Mouse (Mus musculus) forebrain, postnatal 0 days (tissue): Measurements from ENCODE around the gene Notch1. TPM values are rescaled to one million over a fixed set of nuclear protein-coding genes. Genes with fewer than 3 reads are reported as not detected.

ENCODE experiments used
- ATAC-seq: fragments of 200-750 bp; cut with Nextera tagmentation; 2 replicates; pipeline ENCODE4 v1.8.0; 2017; ENCODE audit warnings: mild to moderate bottlenecking, moderate library complexity
- DNase-seq: peaks from one replicate; pipeline ENCODE4 v3.0.0-alpha.2; 2015
- H3K27ac ChIP-seq: fragments of 300-500 bp; sonication (generic); 2 replicates; pipeline ENCODE4 v1.5.1; 2014; ENCODE audit warnings: low read depth, mild to moderate bottlenecking, antibody characterized with exemption, low read length, moderate library complexity, mixed read lengths
- H3K27me3 ChIP-seq: fragments of 300-500 bp; sonication (generic); 2 replicates; pipeline ENCODE4 v1.6.1; 2014; ENCODE audit warnings: mild to moderate bottlenecking, low read length, mixed read lengths; ENCODE audit not compliant: insufficient read depth
- H3K36me3 ChIP-seq: fragments of 300-500 bp; sonication (generic); 2 replicates; pipeline ENCODE4 v1.6.1; 2014; ENCODE audit warnings: mild to moderate bottlenecking, moderate library complexity; ENCODE audit not compliant: insufficient read depth
- H3K4me1 ChIP-seq: fragments of 300-500 bp; sonication (generic); 2 replicates; pipeline ENCODE4 v1.6.1; 2014; ENCODE audit warnings: antibody characterized with exemption; ENCODE audit not compliant: insufficient read depth
- H3K4me2 ChIP-seq: fragments of 300-500 bp; sonication (generic); 2 replicates; pipeline ENCODE4 v1.6.1; 2014; ENCODE audit warnings: low read depth, mild to moderate bottlenecking, moderate library complexity
- H3K4me3 ChIP-seq: fragments of 300-500 bp; sonication (generic); 2 replicates; pipeline ENCODE4 v1.5.1; 2014; ENCODE audit warnings: low read depth, low read length, mixed read lengths
- H3K9ac ChIP-seq: fragments of 300-500 bp; sonication (generic); 2 replicates; pipeline ENCODE4 v1.6.1; 2014; ENCODE audit warnings: mild to moderate bottlenecking
- H3K9me3 ChIP-seq: fragments of 300-500 bp; sonication (generic); 2 replicates; pipeline ENCODE4 v1.6.1; 2016; ENCODE audit warnings: low read length
- CTCF ChIP-seq: sonication (generic); IDR thresholded peaks from 2 replicates; pipeline ENCODE4 v1.5.1; 2016; ENCODE audit warnings: antibody characterized with exemption, control low read depth, low read depth
- WGBS: fragments of 180-500 bp; shearing (Covaris S2); extraction: QIAGEN DNeasy Blood & Tissue Kit; methylation state at CpG from one replicate; pipeline ENCODE4 v1.1.7; 2014; 5-methylcytosine and 5-hydroxymethylcytosine counted together
- polyA plus RNA-seq: library from polyadenylated mRNA; unstranded; fragments of >200 nt; fragmentation: Nextera tagmentation; extraction: Ambion mirVana; gene quantifications from 2 replicates; pipeline ENCODE4 v1.2.1, GENCODE M21; 2015
- total RNA-seq: library from RNA; depleted of rRNA; stranded (reverse); fragments of >200 nt; gene quantifications from 2 replicates; pipeline ENCODE4 v1.2.3, GENCODE M21; 2014

Notch1 gene
- total and polyA plus RNA-seq, 2 experiments from 2014 or later: 6.8 to 38.7 TPM

- H3K4me2 ChIP-seq: no peak overlapping the region
- ATAC-seq (no peak), DNase-seq (no peak)
- peaks cover 20% of the 10 kb centered on the region; the same call in 1 of the 2 replicates for H3K4me1 ChIP-seq
- H3K4me3 ChIP-seq: no peak overlapping the region
- no peaks in the 10 kb centered on the region for H3K27me3 ChIP-seq
- H3K27ac ChIP-seq: no peak overlapping the region
- H3K9ac ChIP-seq: no peak overlapping the region
- WGBS: 77% methylated on average over 10 of the region's 10 CpGs
- no peaks in the 10 kb centered on the region for H3K9me3 ChIP-seq
- no peak for TF ChIP-seq CTCF
- 0 out of 2 replicates have a peak, but pooled peaks cover 10% of the 10 kb centered on the region for H3K36me3 ChIP-seq
Observed at GRCm38 (mm10) chr2:26481724-26482495, 34.6 kb downstream of the Notch1 start.

- DNase-seq (no peak), ATAC-seq (no peak)
- Histone ChIP-seq H3K27me3 (no peaks in the 10 kb centered on the region), H3K4me2 (no peak overlapping the region), H3K27ac (no peak overlapping the region), H3K4me1 (peaks cover 10% of the 10 kb centered on the region; the same call in 1 of the 2 replicates), H3K4me3 (no peak overlapping the region), H3K9ac (no peak overlapping the region), H3K9me3 (no peaks in the 10 kb centered on the region), H3K36me3 (peaks cover 14% of the 10 kb centered on the region; the same call in 1 of the 2 replicates)
- no peak for TF ChIP-seq CTCF
- WGBS: 84% methylated on average over 12 of the region's 12 CpGs
Observed at GRCm38 (mm10) chr2:26480911-26481310, 35.6 kb downstream of the Notch1 start.

- peak; percentile 67 for ATAC-seq
- 46% methylated on average over 2 of the region's 2 CpGs for WGBS
- no peak overlapping the region for H3K27ac ChIP-seq
- H3K27me3 ChIP-seq: no peaks in the 10 kb centered on the region
- DNase-seq: peak; percentile 53
- H3K4me3 ChIP-seq: no peak overlapping the region
- H3K9me3 ChIP-seq: no peaks in the 10 kb centered on the region
- no peaks in the 10 kb centered on the region; the same call in 1 of the 2 replicates for H3K4me1 ChIP-seq
- H3K9ac ChIP-seq: no peak overlapping the region
- peaks cover 14% of the 10 kb centered on the region; the same call in 1 of the 2 replicates for H3K36me3 ChIP-seq
- no peak for TF ChIP-seq CTCF
- H3K4me2 ChIP-seq: no peak overlapping the region
Observed at GRCm38 (mm10) chr2:26478685-26479205, 37.7 kb downstream of the Notch1 start.

- no peak overlapping the region for H3K4me2 ChIP-seq
- H3K9ac ChIP-seq: no peak overlapping the region
- no peak overlapping the region for H3K27ac ChIP-seq
- no peaks in the 10 kb centered on the region for H3K27me3 ChIP-seq
- H3K4me1 ChIP-seq: no peaks in the 10 kb centered on the region; the same call in 1 of the 2 replicates
- ATAC-seq (no peak), DNase-seq (no peak)
- H3K9me3 ChIP-seq: no peaks in the 10 kb centered on the region
- TF ChIP-seq CTCF: no peak
- 94% methylated on average over 7 of the region's 7 CpGs for WGBS
- peaks cover 19% of the 10 kb centered on the region; the same call in 1 of the 2 replicates for H3K36me3 ChIP-seq
- no peak overlapping the region for H3K4me3 ChIP-seq
Observed at GRCm38 (mm10) chr2:26477911-26478310, 38.6 kb downstream of the Notch1 start.

- no peaks in the 10 kb centered on the region for H3K27me3 ChIP-seq
- no peak overlapping the region for H3K9ac ChIP-seq
- TF ChIP-seq CTCF: peak; percentile 40
- peaks cover 19% of the 10 kb centered on the region for H3K36me3 ChIP-seq
- no peaks in the 10 kb centered on the region; the same call in 1 of the 2 replicates for H3K4me1 ChIP-seq
- peak overlapping the region; percentile 62 for H3K27ac ChIP-seq
- no peak overlapping the region for H3K4me3 ChIP-seq
- H3K9me3 ChIP-seq: no peaks in the 10 kb centered on the region
- DNase-seq (no peak), ATAC-seq (peak; percentile 83)
- WGBS: 57% methylated on average over 13 of the region's 13 CpGs
- H3K4me2 ChIP-seq: no peak overlapping the region
Observed at GRCm38 (mm10) chr2:26475505-26476430, 40.7 kb downstream of the Notch1 start.

GRCm38 (mm10) chr2:26474789-26475504 is 41.5 kb downstream of the Notch1 start:
- Histone ChIP-seq H3K9me3 (no peaks in the 10 kb centered on the region), H3K27ac (0 out of 2 replicates have a peak overlapping the region, but pooled peaks have one; percentile 22), H3K4me2 (no peak overlapping the region), H3K4me1 (no peaks in the 10 kb centered on the region; the same call in 1 of the 2 replicates), H3K9ac (no peak overlapping the region), H3K27me3 (no peaks in the 10 kb centered on the region), H3K4me3 (no peak overlapping the region), H3K36me3 (peaks cover 19% of the 10 kb centered on the region)
- no peak for DNase-seq
- peak; percentile 43 for TF ChIP-seq CTCF
- ATAC-seq: peak; percentile 14; the same call in 1 of the 2 replicates
- 41% methylated on average over 9 of the region's 9 CpGs for WGBS
